Mouse (Mus musculus) stomach, embryonic 16.5 days (tissue): ENCODE data around the gene Spi1. TPM values are rescaled to one million over a fixed set of nuclear protein-coding genes. Genes with fewer than 3 reads are reported as not detected.

Experiments used
- ATAC-seq: fragments of 200-750 bp; cut with Nextera tagmentation; 2 replicates; pipeline ENCODE4 v1.8.0; 2017; ENCODE audit warnings: moderate number of reproducible peaks, moderate TSS enrichment; ENCODE audit not compliant: insufficient read depth, low FRiP score
- H3K27ac ChIP-seq: fragments of 300-500 bp; sonication (generic); 2 replicates; pipeline ENCODE4 v1.5.1; 2014; ENCODE audit warnings: low read length
- H3K27me3 ChIP-seq: fragments of 300-500 bp; sonication (generic); 2 replicates; pipeline ENCODE4 v1.6.1; 2014; ENCODE audit warnings: low read length, control low read depth, mixed read lengths; ENCODE audit not compliant: control insufficient read depth, insufficient read depth
- H3K36me3 ChIP-seq: fragments of 300-500 bp; sonication (generic); 2 replicates; pipeline ENCODE4 v1.6.1; 2014; ENCODE audit warnings: low read length; ENCODE audit not compliant: control insufficient read depth, insufficient read depth
- H3K4me1 ChIP-seq: fragments of 300-500 bp; sonication (generic); 2 replicates; pipeline ENCODE4 v1.6.1; 2014; ENCODE audit warnings: low read length, control low read depth, mixed read lengths; ENCODE audit not compliant: control insufficient read depth, insufficient read depth
- H3K4me2 ChIP-seq: fragments of 300-500 bp; sonication (generic); 2 replicates; pipeline ENCODE4 v1.6.1; 2014; ENCODE audit warnings: low read depth, low read length, mixed read lengths
- H3K4me3 ChIP-seq: fragments of 300-500 bp; sonication (generic); replicated peaks from 2 replicates; pipeline ENCODE4 v1.5.1; 2014; ENCODE audit warnings: mild to moderate bottlenecking, low read length
- H3K9ac ChIP-seq: fragments of 300-500 bp; sonication (generic); 2 replicates; pipeline ENCODE4 v1.6.1; 2014; ENCODE audit warnings: low read length
- H3K9me3 ChIP-seq: fragments of 300-500 bp; sonication (generic); replicated peaks from 2 replicates; pipeline ENCODE4 v1.6.1; 2016; ENCODE audit warnings: low read length, control low read depth; ENCODE audit not compliant: control insufficient read depth
- WGBS: fragments of 180-500 bp; shearing (Covaris S2); extraction: QIAGEN DNeasy Blood & Tissue Kit; methylation state at CpG from one replicate; pipeline ENCODE4 v1.1.7; 2014; 5-methylcytosine and 5-hydroxymethylcytosine counted together
- polyA plus RNA-seq: library from polyadenylated mRNA; unstranded; fragments of >200 nt; fragmentation: Nextera tagmentation; extraction: Ambion mirVana; gene quantifications from 2 replicates; pipeline ENCODE4 v1.2.1, GENCODE M21; 2015

Spi1 gene
- polyA plus RNA-seq, 1 experiment from 2014 or later, result 6.7 TPM

DNA sequence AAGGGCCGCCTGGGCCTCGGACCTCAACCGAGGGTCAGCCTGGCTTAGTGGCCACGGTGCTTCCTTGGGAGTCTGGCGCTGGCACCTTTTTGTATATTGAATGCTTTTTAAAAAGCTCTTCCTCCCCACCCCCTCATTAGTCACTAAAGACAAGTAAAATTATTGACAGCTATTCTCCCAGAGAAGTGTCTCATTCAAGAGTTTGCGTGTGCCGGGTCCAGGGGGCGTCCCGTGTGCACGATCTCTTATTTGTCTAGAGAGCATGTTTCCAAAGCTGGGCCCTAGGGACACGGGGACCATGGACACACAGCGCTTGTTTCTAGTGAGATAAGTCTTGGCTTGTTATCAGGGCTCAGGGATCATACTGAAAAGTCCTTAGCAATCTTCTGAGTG, 33.4 kb downstream of the Spi1 start:
- no peaks in the 10 kb centered on the region for H3K4me1 ChIP-seq
- no peaks in the 10 kb centered on the region for H3K9me3 ChIP-seq
- ATAC-seq, result no peak
- no peak overlapping the region for H3K27ac ChIP-seq
- peak overlapping the region; percentile 44 for H3K4me3 ChIP-seq
- H3K27me3 ChIP-seq, result no peaks in the 10 kb centered on the region
- no peaks in the 10 kb centered on the region for H3K36me3 ChIP-seq
- H3K9ac ChIP-seq, result peak overlapping the region; percentile 73
- WGBS, result 32% methylated on average over 12 of the region's 12 CpGs
- peak overlapping the region; percentile 76 for H3K4me2 ChIP-seq

DNA sequence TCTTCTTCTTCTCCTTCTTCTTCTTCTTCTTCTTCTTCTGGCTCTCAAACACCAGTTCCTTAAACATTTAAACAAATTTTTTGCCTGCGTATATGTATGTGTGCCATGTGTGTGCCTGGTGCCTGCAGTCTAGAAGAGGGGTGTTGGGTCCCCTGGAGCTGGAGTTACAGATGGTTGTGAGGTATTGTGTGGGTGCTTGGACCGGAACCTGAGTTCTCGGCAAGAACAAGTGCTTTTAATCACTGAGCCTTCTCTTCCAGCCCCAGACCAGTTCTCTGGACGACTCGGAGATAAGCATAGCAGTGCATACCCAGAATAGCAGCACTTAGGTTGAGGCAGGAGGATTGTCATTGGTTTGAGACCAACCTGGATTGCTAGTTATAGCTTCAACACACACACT, 34.7 kb downstream of the Spi1 start:
- Histone ChIP-seq H3K27ac (no peak overlapping the region), H3K9me3 (no peaks in the 10 kb centered on the region), H3K9ac (no peak overlapping the region), H3K4me2 (no peak overlapping the region), H3K4me3 (no peak overlapping the region), H3K36me3 (no peaks in the 10 kb centered on the region), H3K4me1 (no peaks in the 10 kb centered on the region), H3K27me3 (no peaks in the 10 kb centered on the region)
- no peak for ATAC-seq
- WGBS, result 76% methylated on average over 5 of the region's 5 CpGs

DNA sequence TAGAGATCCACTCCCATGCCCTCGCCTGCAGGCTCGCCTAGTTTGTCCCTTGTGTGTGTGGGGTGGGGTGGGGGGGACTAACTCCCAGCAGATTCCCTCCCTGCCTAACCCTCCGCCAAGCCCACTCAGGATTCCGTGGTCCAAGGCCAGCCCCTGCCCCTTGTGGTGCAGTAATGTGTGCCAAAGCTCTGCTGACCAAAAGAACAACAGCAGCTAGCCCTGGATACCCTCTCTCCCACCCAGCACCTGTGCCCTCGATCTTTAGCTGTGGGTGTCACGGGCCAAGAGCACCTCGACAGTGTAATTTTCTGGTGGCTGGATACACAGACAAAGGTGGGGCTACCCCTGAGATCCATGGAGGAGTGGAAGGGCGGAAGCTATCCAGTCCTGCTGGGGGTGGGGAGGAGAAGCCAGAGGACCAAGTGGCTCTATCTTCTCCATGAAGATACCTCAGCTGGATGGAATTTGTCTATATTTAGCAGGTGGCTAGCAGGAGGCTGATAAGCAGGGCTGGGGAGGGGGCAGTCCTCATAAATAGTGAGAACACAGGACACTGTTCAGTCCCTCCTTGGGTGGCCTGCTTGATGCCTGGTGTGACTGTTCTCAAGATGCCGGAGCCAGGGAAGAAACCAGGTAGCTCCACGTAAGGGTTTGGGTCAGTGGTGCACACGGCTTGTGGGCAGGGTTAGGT, 35.5 kb downstream of the Spi1 start, which contains the start of gene Mybpc3:
Mybpc3 (plus strand) TSS at position 560 of the 691 bp plus-strand sequence.
- Histone ChIP-seq H3K36me3 (no peaks in the 10 kb centered on the region), H3K27ac (no peak within 1 kb of the TSS), H3K4me2 (no peak within 1 kb of the TSS), H3K27me3 (no peaks in the 10 kb centered on the region), H3K4me1 (no peaks in the 10 kb centered on the region), H3K9me3 (no peaks in the 10 kb centered on the region), H3K4me3 (no peak within 1 kb of the TSS), H3K9ac (no peak within 1 kb of the TSS)
- no peak for ATAC-seq
- WGBS, result 79% methylated on average over 11 of the region's 11 CpGs

DNA sequence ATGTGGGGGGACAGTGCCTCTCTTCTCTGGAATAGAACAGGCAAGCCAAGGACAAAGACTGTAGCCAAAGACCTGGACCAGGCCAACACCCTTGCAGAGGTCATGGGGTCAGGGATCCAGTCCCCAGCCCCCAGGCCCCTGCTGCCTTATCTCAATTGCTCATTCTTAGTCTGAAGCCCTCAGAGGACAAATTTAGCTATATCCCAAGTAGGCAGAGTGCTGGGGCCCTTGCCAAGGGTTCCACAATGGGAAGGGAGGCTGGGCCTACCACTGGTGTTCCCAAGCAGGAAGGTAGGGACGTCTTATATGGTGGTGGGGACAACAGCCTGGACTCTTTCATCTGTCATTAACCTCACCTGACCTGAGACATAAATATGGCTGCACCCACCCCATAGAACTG, 36.5 kb downstream of the Spi1 start:
- ATAC-seq, result no peak
- no peak overlapping the region for H3K27ac ChIP-seq
- no peak overlapping the region for H3K4me2 ChIP-seq
- H3K4me3 ChIP-seq, result no peak overlapping the region
- no peaks in the 10 kb centered on the region for H3K27me3 ChIP-seq
- H3K36me3 ChIP-seq, result no peaks in the 10 kb centered on the region
- no peaks in the 10 kb centered on the region for H3K9me3 ChIP-seq
- H3K9ac ChIP-seq, result no peak overlapping the region
- H3K4me1 ChIP-seq, result no peaks in the 10 kb centered on the region
- whole genome bisulfite sequencing, result 69% methylated on average over 1 of the region's 1 CpGs

DNA sequence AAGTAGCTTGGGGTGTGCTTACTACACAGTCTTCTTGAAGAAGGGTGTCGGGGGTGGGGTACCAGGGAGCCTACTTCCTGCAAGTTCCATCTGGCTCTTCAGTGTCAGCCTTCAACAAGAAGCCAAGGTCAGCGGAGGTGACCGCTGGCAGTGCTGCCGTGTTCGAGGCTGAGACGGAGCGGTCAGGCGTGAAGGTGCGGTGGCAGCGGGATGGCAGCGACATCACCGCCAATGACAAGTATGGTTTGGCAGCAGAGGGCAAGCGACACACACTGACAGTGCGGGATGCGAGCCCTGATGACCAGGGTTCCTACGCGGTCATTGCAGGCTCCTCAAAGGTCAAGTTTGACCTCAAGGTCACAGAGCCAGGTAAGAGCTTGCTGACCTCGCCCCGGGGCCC, 36.9 kb downstream of the Spi1 start:
- no peak overlapping the region for H3K9ac ChIP-seq
- no peaks in the 10 kb centered on the region for H3K4me1 ChIP-seq
- 89% methylated on average over 19 of the region's 19 CpGs for WGBS
- H3K27ac ChIP-seq, result no peak overlapping the region
- ATAC-seq, result no peak
- no peak overlapping the region for H3K4me3 ChIP-seq
- no peaks in the 10 kb centered on the region for H3K9me3 ChIP-seq
- H3K36me3 ChIP-seq, result no peaks in the 10 kb centered on the region
- H3K4me2 ChIP-seq, result no peak overlapping the region
- H3K27me3 ChIP-seq, result no peaks in the 10 kb centered on the region

DNA sequence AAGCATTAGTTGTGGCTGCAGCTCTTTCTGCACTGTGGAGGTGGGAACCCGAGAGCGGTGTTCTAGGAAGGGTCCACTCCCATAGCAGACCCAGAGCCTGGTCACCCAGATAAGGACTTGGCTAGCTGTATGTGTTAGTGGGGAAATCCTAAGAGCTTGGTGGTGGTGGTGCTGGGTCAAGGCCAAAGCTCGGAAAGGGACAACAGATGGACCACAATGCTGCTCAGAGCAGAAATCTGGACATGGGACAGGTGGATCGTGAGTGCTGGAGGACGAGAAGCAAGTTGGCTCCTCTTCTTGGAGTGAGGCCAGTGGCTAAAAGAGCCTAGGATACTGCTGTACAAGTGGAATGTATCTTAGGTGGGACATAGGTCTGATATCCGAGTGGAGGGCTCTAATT, 37.4 kb downstream of the Spi1 start:
- 85% methylated on average over 6 of the region's 6 CpGs for WGBS
- H3K4me3 ChIP-seq, result no peak overlapping the region
- no peak for ATAC-seq
- H3K27ac ChIP-seq, result no peak overlapping the region
- no peak overlapping the region for H3K4me2 ChIP-seq
- H3K36me3 ChIP-seq, result no peaks in the 10 kb centered on the region
- H3K9me3 ChIP-seq, result no peaks in the 10 kb centered on the region
- H3K27me3 ChIP-seq, result no peaks in the 10 kb centered on the region
- no peak overlapping the region for H3K9ac ChIP-seq
- H3K4me1 ChIP-seq, result no peaks in the 10 kb centered on the region

DNA sequence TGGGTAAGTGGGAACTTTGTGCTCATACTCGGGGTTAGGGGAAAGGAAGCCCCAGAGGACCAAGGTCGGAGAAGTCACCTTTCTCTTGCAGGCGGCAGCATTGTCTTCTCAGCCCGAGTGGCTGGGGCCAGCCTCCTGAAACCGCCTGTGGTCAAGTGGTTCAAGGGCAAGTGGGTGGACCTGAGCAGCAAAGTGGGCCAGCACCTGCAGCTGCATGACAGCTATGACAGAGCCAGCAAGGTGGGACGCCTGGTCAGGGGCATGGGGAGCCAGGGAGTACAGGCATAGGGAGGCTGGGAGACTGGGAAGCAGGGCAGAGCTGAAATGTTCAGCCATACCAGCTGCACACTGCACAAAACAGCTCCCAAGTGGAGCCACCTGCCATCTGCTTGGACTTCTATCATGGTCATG, 38.1 kb downstream of the Spi1 start:
- Histone ChIP-seq H3K4me2 (no peak overlapping the region), H3K27me3 (no peaks in the 10 kb centered on the region), H3K9ac (no peak overlapping the region), H3K9me3 (no peaks in the 10 kb centered on the region), H3K36me3 (no peaks in the 10 kb centered on the region), H3K4me1 (no peaks in the 10 kb centered on the region), H3K27ac (no peak overlapping the region), H3K4me3 (no peak overlapping the region)
- 63% methylated on average over 6 of the region's 6 CpGs for WGBS
- no peak for ATAC-seq

DNA sequence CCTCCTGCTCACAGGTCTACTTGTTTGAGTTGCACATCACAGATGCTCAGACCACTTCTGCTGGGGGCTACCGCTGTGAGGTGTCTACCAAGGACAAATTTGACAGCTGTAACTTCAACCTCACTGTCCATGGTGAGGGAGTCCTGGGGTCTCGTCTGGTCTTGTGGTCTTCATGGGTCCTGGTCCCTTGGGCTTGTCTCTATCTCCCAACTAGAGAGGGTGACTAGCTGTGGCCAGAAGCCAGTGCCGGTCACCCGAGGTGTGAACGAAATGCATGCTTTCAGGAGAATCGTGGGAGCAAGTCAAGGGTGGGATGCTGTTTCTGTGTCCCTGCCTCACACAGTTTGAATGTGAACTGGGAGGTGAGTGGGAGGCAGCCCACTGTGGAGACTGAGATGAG, 38.8 kb downstream of the Spi1 start:
- H3K4me1 ChIP-seq, result no peaks in the 10 kb centered on the region
- no peak overlapping the region for H3K27ac ChIP-seq
- H3K9ac ChIP-seq, result no peak overlapping the region
- H3K4me3 ChIP-seq, result no peak overlapping the region
- no peaks in the 10 kb centered on the region for H3K9me3 ChIP-seq
- no peaks in the 10 kb centered on the region for H3K27me3 ChIP-seq
- ATAC-seq, result no peak
- WGBS, result 79% methylated on average over 6 of the region's 6 CpGs
- no peak overlapping the region for H3K4me2 ChIP-seq
- H3K36me3 ChIP-seq, result no peaks in the 10 kb centered on the region

DNA sequence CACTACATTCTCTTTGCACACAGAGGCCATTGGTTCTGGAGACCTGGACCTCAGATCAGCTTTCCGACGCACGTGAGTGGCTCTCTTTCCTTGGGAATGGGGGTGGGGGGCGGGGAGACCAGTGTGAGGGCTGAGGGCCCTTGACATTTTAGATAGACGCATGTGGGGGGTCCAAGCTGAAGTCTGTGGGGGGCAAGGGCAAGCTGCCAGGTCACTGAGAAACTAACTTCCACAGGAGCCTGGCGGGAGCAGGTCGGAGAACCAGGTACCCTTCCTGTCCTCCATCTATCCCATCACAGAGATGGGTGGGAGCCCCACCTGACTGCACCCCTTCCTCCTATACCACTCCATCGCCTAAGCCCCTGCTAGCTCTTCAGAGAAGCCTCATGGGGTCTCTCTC, 39.3 kb downstream of the Spi1 start:
- Histone ChIP-seq H3K27me3 (no peaks in the 10 kb centered on the region), H3K9me3 (no peaks in the 10 kb centered on the region), H3K4me1 (no peaks in the 10 kb centered on the region), H3K4me3 (no peak overlapping the region), H3K9ac (no peak overlapping the region), H3K27ac (no peak overlapping the region), H3K36me3 (no peaks in the 10 kb centered on the region), H3K4me2 (no peak overlapping the region)
- ATAC-seq, result no peak
- WGBS, result 58% methylated on average over 8 of the region's 8 CpGs
